Mouse (Mus musculus) liver, embryonic 16.5 days (tissue): Measurements from ENCODE around the gene Themis3. TPM values are rescaled to one million over a fixed set of nuclear protein-coding genes. Genes with fewer than 3 reads are reported as not detected.
"Not testable (repeated sequence)": the region's sequence is repeated elsewhere in the genome, so short reads cannot be mapped to it uniquely, and the experiment has no call there.

Source experiments
- ATAC-seq: fragments of 200-750 bp; cut with Nextera tagmentation; 2 replicates; pipeline ENCODE4 v1.8.0; 2017; ENCODE audit warnings: low read depth, mild to moderate bottlenecking, moderate number of reproducible peaks, moderate library complexity
- H3K27ac ChIP-seq: fragments of 300-500 bp; sonication (generic); 2 replicates; pipeline ENCODE4 v1.5.1; 2014; ENCODE audit warnings: mild to moderate bottlenecking, low read length
- H3K27me3 ChIP-seq: fragments of 300-500 bp; sonication (generic); 2 replicates; pipeline ENCODE4 v1.6.1; 2014; ENCODE audit warnings: low read depth, low read length, mixed read lengths; ENCODE audit not compliant: control insufficient read depth, insufficient read depth
- H3K36me3 ChIP-seq: fragments of 300-500 bp; sonication (generic); 2 replicates; pipeline ENCODE4 v1.6.1; 2014; ENCODE audit warnings: mild to moderate bottlenecking; ENCODE audit not compliant: control insufficient read depth, insufficient read depth
- H3K4me1 ChIP-seq: fragments of 300-500 bp; sonication (generic); 2 replicates; pipeline ENCODE4 v1.6.1; 2014; ENCODE audit warnings: low read depth, low read length, mixed read lengths; ENCODE audit not compliant: control insufficient read depth
- H3K4me2 ChIP-seq: fragments of 300-500 bp; sonication (generic); 2 replicates; pipeline ENCODE4 v1.6.1; 2014; ENCODE audit warnings: low read depth, low read length, mixed read lengths
- H3K4me3 ChIP-seq: fragments of 300-500 bp; sonication (generic); 2 replicates; pipeline ENCODE4 v1.5.1; 2014; ENCODE audit warnings: low read depth, mild to moderate bottlenecking, low read length
- H3K9ac ChIP-seq: fragments of 300-500 bp; sonication (generic); 2 replicates; pipeline ENCODE4 v1.6.1; 2014; ENCODE audit warnings: low read depth, low read length
- H3K9me3 ChIP-seq: fragments of 300-500 bp; sonication (generic); replicated peaks from 2 replicates; pipeline ENCODE4 v1.6.1; 2016; ENCODE audit warnings: low read length; ENCODE audit not compliant: control insufficient read depth
- WGBS: fragments of 180-500 bp; shearing (Covaris S2); extraction: QIAGEN DNeasy Blood & Tissue Kit; methylation state at CpG from one replicate; pipeline ENCODE4 v1.1.7; 2014; ENCODE audit not compliant: insufficient replicate concordance; 5-methylcytosine and 5-hydroxymethylcytosine counted together
- polyA plus RNA-seq: library from polyadenylated mRNA; unstranded; fragments of >200 nt; fragmentation: Nextera tagmentation; extraction: Ambion mirVana; gene quantifications from 2 replicates; pipeline ENCODE4 v1.2.1, GENCODE M21; 2015

Gene Themis3
- polyA plus RNA-seq, 1 experiment from 2014 or later: not detected

DNA sequence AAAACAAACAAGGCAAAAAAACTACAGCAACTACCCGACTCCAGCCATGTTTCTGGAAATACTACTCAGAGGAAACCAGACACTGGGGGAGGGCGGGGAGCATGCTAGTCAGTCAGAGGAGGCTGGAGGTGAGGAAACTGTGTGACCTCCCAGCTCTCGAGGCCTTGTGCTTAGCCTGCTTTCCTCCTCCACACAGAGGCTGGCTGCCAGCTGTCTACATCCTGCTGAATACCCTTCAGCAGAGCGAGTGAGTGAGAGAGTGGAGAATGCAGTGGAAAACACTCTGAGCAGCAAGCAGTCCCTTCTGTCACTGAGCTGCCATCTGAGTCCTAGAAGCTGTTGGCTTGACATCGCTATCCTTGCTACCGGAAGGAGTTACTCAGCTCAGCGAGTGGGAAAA lies 30.2 kb downstream of the Themis3 start:
- Histone ChIP-seq H3K4me2 (no peak overlapping the region), H3K9ac (no peak overlapping the region), H3K4me1 (no peaks in the 10 kb centered on the region), H3K36me3 (no peaks in the 10 kb centered on the region), H3K27me3 (no peaks in the 10 kb centered on the region), H3K9me3 (no peaks in the 10 kb centered on the region), H3K4me3 (no peak overlapping the region), H3K27ac (no peak overlapping the region)
- 62% methylated on average over 7 of the region's 7 CpGs for WGBS
- no peak for ATAC-seq

DNA sequence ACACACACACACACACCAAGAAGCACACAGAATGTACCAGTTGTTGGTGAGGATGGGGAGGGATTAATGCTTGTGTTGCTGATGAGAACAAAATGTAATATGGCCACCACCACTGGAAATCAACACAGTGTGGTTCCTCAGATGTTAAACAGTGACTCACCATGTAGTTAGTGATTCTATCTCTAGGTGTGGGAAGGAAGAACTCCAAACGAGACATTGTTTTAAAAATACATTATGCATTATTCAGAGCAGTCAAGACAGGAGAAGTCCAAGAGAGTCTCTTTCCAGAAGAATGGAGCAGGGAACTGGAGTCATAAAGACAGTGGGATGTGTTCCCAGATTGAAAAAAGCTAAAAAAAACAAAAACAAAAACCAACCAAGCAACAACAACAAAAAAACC lies 30.9 kb downstream of the Themis3 start:
- Histone ChIP-seq H3K9ac (no peak overlapping the region), H3K36me3 (no peaks in the 10 kb centered on the region), H3K27ac (no peak overlapping the region), H3K4me3 (no peak overlapping the region), H3K4me1 (no peaks in the 10 kb centered on the region), H3K27me3 (no peaks in the 10 kb centered on the region), H3K4me2 (no peak overlapping the region), H3K9me3 (no peaks in the 10 kb centered on the region)
- ATAC-seq: no peak
- 44% methylated on average over 1 of the region's 1 CpGs for whole genome bisulfite sequencing

DNA sequence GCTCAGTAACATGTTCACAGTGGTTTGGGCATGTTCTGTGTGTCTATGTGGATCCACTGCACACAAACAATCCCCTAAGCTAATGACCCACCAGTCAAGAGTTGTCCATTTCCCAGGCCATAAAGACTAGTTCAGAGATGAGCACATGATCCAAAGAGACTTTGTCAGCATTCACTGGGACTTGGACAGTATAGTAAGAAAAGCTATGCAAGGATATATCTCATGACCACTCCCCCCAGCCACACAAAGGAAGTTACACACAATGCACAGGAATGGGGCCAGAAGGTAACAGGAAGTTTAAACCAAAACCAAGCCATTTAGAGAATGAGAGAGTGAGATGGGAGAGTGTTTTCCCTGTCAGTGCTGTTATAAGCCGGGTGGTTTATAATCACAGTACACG lies 33.0 kb downstream of the Themis3 start:
- Histone ChIP-seq H3K9me3 (no peaks in the 10 kb centered on the region), H3K9ac (no peak overlapping the region), H3K4me3 (no peak overlapping the region), H3K4me2 (no peak overlapping the region), H3K4me1 (no peaks in the 10 kb centered on the region), H3K27ac (no peak overlapping the region), H3K36me3 (no peaks in the 10 kb centered on the region), H3K27me3 (no peaks in the 10 kb centered on the region)
- WGBS: 35% methylated on average over 2 of the region's 2 CpGs
- ATAC-seq: no peak

DNA sequence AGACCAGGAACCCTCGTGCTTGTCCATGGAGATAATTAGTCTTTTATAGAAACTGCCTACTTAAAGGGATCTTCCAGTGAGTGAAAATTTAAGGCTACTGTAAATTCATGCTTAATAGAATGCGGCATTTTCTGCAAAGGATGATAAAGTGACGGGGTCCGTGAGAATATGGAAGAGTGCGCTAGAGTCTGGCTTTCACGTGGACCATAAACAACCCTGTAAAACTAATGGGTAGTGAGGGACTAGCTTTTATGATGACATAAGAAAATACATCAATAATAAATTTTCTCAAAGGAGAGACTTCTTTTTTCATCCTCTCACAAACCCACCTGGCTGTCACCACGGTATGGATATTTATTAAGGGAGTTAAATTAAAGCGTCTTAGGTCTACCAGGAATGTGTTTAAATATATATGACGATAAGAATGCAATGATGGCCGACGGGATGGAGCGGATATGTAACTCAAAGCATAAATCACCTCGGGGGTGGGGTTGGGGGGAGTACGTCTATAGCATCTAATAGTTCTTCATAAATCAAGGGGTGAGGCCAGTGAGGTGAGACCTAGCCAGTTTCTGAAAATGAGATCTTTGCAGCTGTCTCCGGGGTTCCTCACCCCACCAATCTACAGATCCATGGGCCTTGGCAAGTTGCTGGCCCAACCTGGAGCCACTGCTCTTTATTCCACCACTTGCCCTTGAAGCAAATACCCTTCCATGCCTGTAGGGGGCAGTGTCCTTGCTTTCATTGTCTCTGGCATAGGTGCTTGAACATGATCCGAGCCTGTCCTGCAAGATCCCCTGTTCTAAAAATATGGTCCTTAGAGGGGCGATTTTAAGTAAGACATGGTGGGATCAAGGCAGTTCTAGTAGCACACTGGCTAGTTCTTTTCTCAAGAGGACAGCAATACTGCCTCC lies 35.8 kb downstream of the Themis3 start:
- H3K4me3 ChIP-seq: no peak overlapping the region
- H3K4me2 ChIP-seq: no peak overlapping the region
- no peaks in the 10 kb centered on the region for H3K4me1 ChIP-seq
- H3K36me3 ChIP-seq: no peaks in the 10 kb centered on the region
- 72% methylated on average over 17 of the region's 17 CpGs for WGBS
- H3K27ac ChIP-seq: no peak overlapping the region
- no peak for ATAC-seq
- no peaks in the 10 kb centered on the region for H3K27me3 ChIP-seq
- H3K9me3 ChIP-seq: no peaks in the 10 kb centered on the region
- no peak overlapping the region for H3K9ac ChIP-seq

DNA sequence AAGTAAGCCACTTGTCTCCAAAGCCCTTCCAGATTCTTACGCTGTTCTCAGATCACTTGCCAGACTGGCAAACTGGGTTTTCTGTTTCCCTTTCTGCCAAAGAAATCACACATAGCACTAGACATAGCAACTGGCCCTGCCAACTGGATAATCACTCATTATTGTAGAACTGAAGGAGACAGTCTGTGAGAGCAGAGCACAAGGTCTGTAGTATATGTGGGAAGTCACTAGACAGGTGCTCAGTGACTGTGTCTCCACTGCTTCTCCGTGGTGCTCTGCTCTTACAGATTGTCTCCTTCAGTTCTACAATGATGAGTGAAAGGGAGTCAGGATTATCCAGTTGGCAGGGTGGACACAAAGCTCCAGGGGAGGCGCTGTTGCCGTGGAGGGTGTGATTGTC lies 41.7 kb downstream of the Themis3 start:
- no peak for ATAC-seq
- WGBS: 68% methylated on average over 4 of the region's 4 CpGs
- no peaks in the 10 kb centered on the region for H3K9me3 ChIP-seq

DNA sequence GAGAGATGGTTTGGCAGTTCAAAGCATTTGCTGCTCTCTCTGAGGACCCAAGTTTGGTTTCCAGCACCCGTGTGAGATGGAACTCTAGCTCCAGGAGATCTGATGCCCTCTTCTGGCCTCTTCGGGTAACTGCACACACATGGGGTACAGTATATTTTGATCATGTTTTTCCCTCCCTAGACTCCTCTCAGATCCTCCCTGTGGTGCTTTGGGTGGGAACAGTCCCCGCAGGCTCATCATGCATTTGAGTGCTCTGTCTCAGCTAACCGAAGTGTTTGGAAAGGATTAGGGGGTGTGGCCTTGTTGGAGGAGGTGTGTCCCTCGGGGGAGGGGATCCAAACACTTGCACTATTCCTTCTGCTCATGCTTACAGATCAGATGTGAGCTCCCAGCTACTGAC lies 43.9 kb downstream of the Themis3 start:
- Histone ChIP-seq H3K27ac (no peak overlapping the region), H3K9ac (no peak overlapping the region)
- no peak for ATAC-seq

More for the DNA sequence above, 41.7 kb downstream of the Themis3 start:
- Histone ChIP-seq H3K36me3 (no peaks in the 10 kb centered on the region), H3K4me3 (no peak overlapping the region), H3K9ac (no peak overlapping the region), H3K4me1 (no peaks in the 10 kb centered on the region), H3K27ac (no peak overlapping the region), H3K27me3 (no peaks in the 10 kb centered on the region), H3K4me2 (no peak overlapping the region)

DNA sequence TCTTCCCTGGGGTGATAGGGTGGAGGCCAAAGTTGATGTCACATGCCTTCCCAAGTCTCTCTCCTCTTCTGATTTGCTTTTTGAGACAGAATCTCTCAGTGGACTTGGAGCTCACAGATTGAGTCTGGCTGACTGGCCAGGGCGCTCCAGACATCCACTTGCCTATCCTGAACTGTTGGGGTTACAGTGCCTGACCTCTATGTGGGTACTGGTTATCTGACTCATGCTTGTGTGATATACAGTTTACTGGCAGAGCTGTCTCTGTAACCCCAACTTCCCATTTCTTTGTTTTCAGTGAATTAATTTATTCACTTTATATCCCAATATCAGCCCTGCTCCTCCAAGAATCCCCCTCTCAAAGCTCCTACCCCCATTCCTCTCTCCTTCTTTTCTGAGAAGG lies 62.1 kb downstream of the Themis3 start:
- WGBS: 65% methylated on average over 1 of the region's 1 CpGs
- ATAC-seq: no peak
- H3K9me3 ChIP-seq: no peaks in the 10 kb centered on the region
- H3K27me3 ChIP-seq: no peaks in the 10 kb centered on the region
- no peaks in the 10 kb centered on the region for H3K36me3 ChIP-seq
- no peak overlapping the region for H3K4me3 ChIP-seq
- H3K4me1 ChIP-seq: no peaks in the 10 kb centered on the region
- no peak overlapping the region for H3K27ac ChIP-seq
- H3K9ac ChIP-seq: no peak overlapping the region
- no peak overlapping the region for H3K4me2 ChIP-seq

More for the DNA sequence above, 43.9 kb downstream of the Themis3 start:
- Histone ChIP-seq H3K36me3 (no peaks in the 10 kb centered on the region), H3K27me3 (no peaks in the 10 kb centered on the region), H3K9me3 (no peaks in the 10 kb centered on the region), H3K4me3 (no peak overlapping the region), H3K4me2 (no peak overlapping the region), H3K4me1 (no peaks in the 10 kb centered on the region)
- 75% methylated on average over 5 of the region's 5 CpGs for WGBS

DNA sequence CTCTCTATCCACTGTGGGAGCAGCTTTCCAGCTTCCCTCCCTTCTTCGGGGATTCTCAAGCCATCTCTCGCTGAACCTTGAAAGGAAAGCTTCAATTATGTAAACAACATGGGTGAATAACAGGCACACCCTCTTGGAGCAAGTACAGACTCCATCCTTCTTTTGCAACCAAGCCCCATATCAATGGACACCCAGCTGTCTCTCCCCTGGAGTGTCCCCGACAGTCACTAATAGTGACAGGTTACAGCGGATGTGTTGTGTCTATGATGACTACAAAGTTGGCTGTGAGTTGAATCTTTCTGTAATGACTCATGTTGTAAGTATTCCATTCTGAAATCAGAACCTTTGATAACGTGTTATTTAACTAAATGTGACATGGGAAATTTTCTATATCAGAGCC lies 71.0 kb downstream of the Themis3 start:
- WGBS: 65% methylated on average over 5 of the region's 5 CpGs
- Histone ChIP-seq H3K27me3 (no peaks in the 10 kb centered on the region), H3K4me3 (no peak overlapping the region), H3K9me3 (no peaks in the 10 kb centered on the region), H3K36me3 (no peaks in the 10 kb centered on the region), H3K4me1 (peaks cover 4% of the 10 kb centered on the region), H3K4me2 (no peak overlapping the region), H3K9ac (no peak overlapping the region), H3K27ac (no peak overlapping the region)
- ATAC-seq: no peak

DNA sequence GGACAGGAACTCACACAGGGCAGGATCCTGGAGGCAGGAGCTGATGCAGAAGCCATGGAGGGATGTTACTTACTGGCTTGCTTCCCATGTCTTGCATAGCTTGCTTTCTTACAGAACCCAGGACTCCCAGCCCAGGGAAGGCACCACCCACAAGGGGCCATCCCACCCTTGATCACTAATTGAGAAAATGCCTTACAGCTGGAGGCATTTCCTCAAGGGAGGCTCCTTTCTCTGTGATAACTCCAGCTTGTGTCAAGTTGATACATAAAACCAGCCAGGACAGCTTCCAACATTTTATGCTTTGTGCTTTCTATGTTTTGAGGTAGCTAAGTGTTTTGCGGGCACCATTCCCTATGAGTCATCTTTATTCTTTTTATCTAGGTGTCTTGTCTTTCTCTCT lies 71.8 kb downstream of the Themis3 start:
- H3K4me2 ChIP-seq, H3K27me3 ChIP-seq, H3K4me1 ChIP-seq, H3K36me3 ChIP-seq, H3K9ac ChIP-seq, H3K27ac ChIP-seq, ATAC-seq, H3K9me3 ChIP-seq, H3K4me3 ChIP-seq: not testable (repeated sequence)
- 65% methylated on average over 1 of the region's 1 CpGs for WGBS
